Mouse (Mus musculus) midbrain, embryonic 14.5 days (tissue): ENCODE measurements around the gene Cfdp1. TPM values are rescaled to one million over a fixed set of nuclear protein-coding genes. Genes with fewer than 3 reads are reported as not detected.

Experiments
- ATAC-seq: fragments of 200-750 bp; cut with Nextera tagmentation; 2 replicates; pipeline ENCODE4 v1.8.0; 2017; ENCODE audit warnings: moderate number of reproducible peaks, moderate library complexity; ENCODE audit not compliant: low FRiP score, low TSS enrichment
- DNase-seq: peaks from one replicate; pipeline ENCODE4 v3.0.0-alpha.2; 2015
- H3K27ac ChIP-seq: fragments of 300-500 bp; sonication (generic); replicated peaks from 2 replicates; pipeline ENCODE4 v1.5.1; 2014; ENCODE audit warnings: mild to moderate bottlenecking, low read depth, low read length, moderate library complexity
- H3K27me3 ChIP-seq: fragments of 300-500 bp; sonication (generic); 2 replicates; pipeline ENCODE4 v1.6.1; 2014; ENCODE audit warnings: low read length, control low read depth, mixed read lengths; ENCODE audit not compliant: control insufficient read depth, insufficient read depth
- H3K36me3 ChIP-seq: fragments of 300-500 bp; sonication (generic); 2 replicates; pipeline ENCODE4 v1.6.1; 2014; ENCODE audit warnings: low read length, control low read depth; ENCODE audit not compliant: control insufficient read depth, insufficient read depth
- H3K4me1 ChIP-seq: fragments of 300-500 bp; sonication (generic); 2 replicates; pipeline ENCODE4 v1.6.1; 2014; ENCODE audit warnings: mild to moderate bottlenecking, antibody characterized with exemption, low read length, control low read depth; ENCODE audit not compliant: control insufficient read depth, insufficient read depth
- H3K4me2 ChIP-seq: fragments of 300-500 bp; sonication (generic); 2 replicates; pipeline ENCODE4 v1.6.1; 2014; ENCODE audit warnings: mild to moderate bottlenecking, low read length, moderate library complexity
- H3K4me3 ChIP-seq: fragments of 300-500 bp; sonication (generic); replicated peaks from 2 replicates; pipeline ENCODE4 v1.5.1; 2014; ENCODE audit warnings: low read depth, low read length
- H3K9ac ChIP-seq: fragments of 300-500 bp; sonication (generic); replicated peaks from 2 replicates; pipeline ENCODE4 v1.6.1; 2014; ENCODE audit warnings: mild to moderate bottlenecking, low read length, moderate library complexity
- H3K9me3 ChIP-seq: fragments of 300-500 bp; sonication (generic); 2 replicates; pipeline ENCODE4 v1.6.1; 2016; ENCODE audit warnings: low read length, control low read depth, mixed read lengths; ENCODE audit not compliant: control insufficient read depth
- WGBS: fragments of 180-500 bp; shearing (Covaris S2); extraction: QIAGEN DNeasy Blood & Tissue Kit; methylation state at CpG from one replicate; pipeline ENCODE4 v1.1.7; 2014; 5-methylcytosine and 5-hydroxymethylcytosine counted together
- polyA plus RNA-seq: library from polyadenylated mRNA; unstranded; fragments of >200 nt; fragmentation: Nextera tagmentation; extraction: Ambion mirVana; gene quantifications from 2 replicates; pipeline ENCODE4 v1.2.1, GENCODE M21; 2014

Gene Cfdp1
- polyA plus RNA-seq, 1 experiment from 2014 or later: 167 TPM

- Histone ChIP-seq H3K36me3 (no peaks in the 10 kb centered on the region), H3K9ac (no peak overlapping the region), H3K9me3 (no peaks in the 10 kb centered on the region), H3K27ac (no peak overlapping the region), H3K4me2 (no peak overlapping the region), H3K4me3 (no peak overlapping the region), H3K27me3 (no peaks in the 10 kb centered on the region), H3K4me1 (peaks cover 21% of the 10 kb centered on the region)
- WGBS: 78% methylated on average over 13 of the region's 13 CpGs
- no peak for ATAC-seq
- no peak for DNase-seq
Observed at GRCm38 (mm10) chr8:111746582-111747465, 107.3 kb downstream of the Cfdp1 start.

DNA sequence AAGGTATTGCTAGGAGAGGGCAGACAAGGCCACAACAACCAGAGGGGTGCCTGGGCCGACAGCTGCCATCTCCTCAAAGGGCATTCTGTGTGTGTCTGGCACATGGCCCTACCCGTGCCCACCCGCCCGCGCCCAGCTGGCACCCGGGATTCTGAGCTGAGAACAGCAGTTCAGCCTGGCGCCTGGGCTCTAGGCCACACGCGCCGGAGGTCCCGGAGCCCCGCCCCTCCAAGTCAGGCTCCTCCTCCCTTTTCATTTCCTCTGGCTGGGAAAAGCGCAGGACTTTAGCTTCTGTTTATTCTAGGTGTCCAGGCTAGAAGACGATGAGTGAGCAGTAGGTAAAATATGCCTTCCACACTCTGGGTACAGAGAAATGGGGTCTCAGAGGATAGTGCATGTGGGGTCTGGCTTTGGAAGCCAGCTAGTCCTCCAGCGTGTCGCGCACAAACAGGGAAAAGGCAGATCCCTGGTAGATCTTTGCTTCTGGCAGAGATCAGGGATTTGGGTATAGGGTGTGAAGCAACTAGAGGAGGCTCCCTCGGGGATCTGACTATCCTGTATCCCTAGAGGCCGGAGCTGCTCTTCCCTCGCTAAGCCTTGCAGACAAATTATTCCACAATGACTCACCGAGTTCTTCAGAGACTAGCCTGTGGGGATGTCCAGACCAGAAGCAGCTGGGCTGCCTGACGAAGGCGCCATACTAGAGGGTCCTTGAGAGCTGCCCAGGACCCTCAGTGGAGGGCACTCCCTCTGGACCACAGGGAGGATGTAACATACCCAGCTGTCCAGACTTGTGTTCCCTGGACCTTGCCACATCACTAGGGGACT, 108.3 kb downstream of the Cfdp1 start:
- Histone ChIP-seq H3K27me3 (no peaks in the 10 kb centered on the region), H3K4me2 (peak overlapping the region; percentile 40), H3K9ac (no peak overlapping the region), H3K9me3 (no peaks in the 10 kb centered on the region), H3K4me3 (no peak overlapping the region; the same call in 1 of the 2 replicates), H3K36me3 (no peaks in the 10 kb centered on the region), H3K4me1 (peaks cover 31% of the 10 kb centered on the region), H3K27ac (no peak overlapping the region; the same call in 1 of the 2 replicates)
- WGBS: 4% methylated on average over 23 of the region's 23 CpGs
- DNase-seq: peak; percentile 79
- peak; percentile 68 for ATAC-seq

- no peak overlapping the region for H3K9ac ChIP-seq
- H3K36me3 ChIP-seq: no peaks in the 10 kb centered on the region
- WGBS: 60% methylated on average over 5 of the region's 5 CpGs
- H3K4me1 ChIP-seq: peaks cover 39% of the 10 kb centered on the region
- H3K4me3 ChIP-seq: no peak overlapping the region
- ATAC-seq: no peak
- no peaks in the 10 kb centered on the region for H3K27me3 ChIP-seq
- DNase-seq: no peak
- no peaks in the 10 kb centered on the region for H3K9me3 ChIP-seq
- no peak overlapping the region; the same call in 1 of the 2 replicates for H3K27ac ChIP-seq
- H3K4me2 ChIP-seq: 0 out of 2 replicates have a peak overlapping the region, but pooled peaks have one; percentile 40
Observed at GRCm38 (mm10) chr8:111745086-111745485, 109.0 kb downstream of the Cfdp1 start.

- Histone ChIP-seq H3K4me1 (peaks cover 49% of the 10 kb centered on the region), H3K36me3 (no peaks in the 10 kb centered on the region), H3K4me2 (peak within 1 kb of the TSS; percentile 78), H3K9ac (peak within 1 kb of the TSS; percentile 96), H3K9me3 (no peaks in the 10 kb centered on the region), H3K4me3 (peak within 1 kb of the TSS; percentile 89), H3K27me3 (no peaks in the 10 kb centered on the region), H3K27ac (peak within 1 kb of the TSS; percentile 82)
- WGBS: 11% methylated on average over 39 of the region's 40 CpGs
- peak; percentile 59 for ATAC-seq
- peak; percentile 94 for DNase-seq
Observed at GRCm38 (mm10) chr8:111743792-111744696, 110.0 kb downstream of the Cfdp1 start, which contains the start of gene Bcar1. Bcar1 (minus strand) TSS chr8:111743809.

DNA sequence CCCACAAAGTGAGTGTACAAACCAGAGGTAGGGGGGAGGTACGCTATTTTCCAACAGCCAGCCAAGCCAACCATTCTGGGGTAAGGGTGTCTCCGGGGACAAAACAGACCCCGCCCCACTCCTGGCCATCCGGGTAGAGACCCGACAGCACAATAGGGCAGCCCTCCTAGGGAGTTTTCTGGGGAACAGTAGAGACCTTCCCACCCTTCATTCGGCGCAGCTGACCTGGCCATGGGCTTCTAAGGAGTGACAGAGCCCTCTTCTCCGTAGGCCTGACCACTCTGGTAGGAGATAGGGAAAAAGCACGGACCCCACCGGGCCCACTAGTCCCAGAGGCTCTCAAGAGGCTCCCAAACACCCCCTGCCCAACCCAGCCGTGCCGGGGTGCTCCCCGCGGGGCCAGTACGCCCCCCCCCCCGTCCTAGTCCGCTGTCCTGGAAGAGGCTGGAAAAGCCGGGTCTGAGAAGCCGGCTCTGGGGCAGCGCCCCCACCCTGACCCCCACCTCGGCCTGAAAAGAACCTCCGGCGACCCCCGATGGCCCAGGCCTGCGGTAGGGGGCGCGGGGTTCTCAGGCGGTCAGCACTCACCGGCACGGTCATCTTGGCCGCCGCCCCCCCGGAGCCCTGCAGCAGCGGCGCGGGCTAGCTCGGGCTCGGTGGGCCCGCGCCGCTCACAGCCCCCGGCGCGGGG, 110.8 kb downstream of the Cfdp1 start:
- DNase-seq: peak; percentile 66
- Histone ChIP-seq H3K27ac (peak overlapping the region; percentile 82), H3K9ac (peak overlapping the region; percentile 96)

GRCm38 (mm10) chr8:111742261-111743037, 111.6 kb downstream of the Cfdp1 start:
- H3K4me3 ChIP-seq: peak overlapping the region; percentile 89
- H3K4me2 ChIP-seq: peak overlapping the region; percentile 78
- H3K9ac ChIP-seq: peak overlapping the region; percentile 96
- peaks cover 57% of the 10 kb centered on the region for H3K4me1 ChIP-seq
- DNase-seq: peak; percentile 52
- WGBS: 22% methylated on average over 11 of the region's 11 CpGs
- no peaks in the 10 kb centered on the region for H3K9me3 ChIP-seq
- H3K36me3 ChIP-seq: no peaks in the 10 kb centered on the region
- ATAC-seq: no peak
- H3K27ac ChIP-seq: peak overlapping the region; percentile 82
- no peaks in the 10 kb centered on the region for H3K27me3 ChIP-seq

More for the DNA sequence above, 110.8 kb downstream of the Cfdp1 start:
- peaks cover 54% of the 10 kb centered on the region for H3K4me1 ChIP-seq
- H3K9me3 ChIP-seq: no peaks in the 10 kb centered on the region
- peak overlapping the region; percentile 89 for H3K4me3 ChIP-seq
- peak overlapping the region; percentile 78 for H3K4me2 ChIP-seq
- 1% methylated on average over 44 of the region's 44 CpGs for WGBS
- no peaks in the 10 kb centered on the region for H3K36me3 ChIP-seq
- peak; percentile 42; the same call in 1 of the 2 replicates for ATAC-seq
- no peaks in the 10 kb centered on the region for H3K27me3 ChIP-seq

GRCm38 (mm10) chr8:111741556-111741955, 112.5 kb downstream of the Cfdp1 start:
- no peaks in the 10 kb centered on the region for H3K9me3 ChIP-seq
- H3K27me3 ChIP-seq: no peaks in the 10 kb centered on the region
- H3K9ac ChIP-seq: peak overlapping the region; percentile 96; the same call in 1 of the 2 replicates
- no peak overlapping the region for H3K27ac ChIP-seq
- 83% methylated on average over 6 of the region's 6 CpGs for WGBS
- H3K4me2 ChIP-seq: peak overlapping the region; percentile 78
- no peak for ATAC-seq
- peaks cover 66% of the 10 kb centered on the region for H3K4me1 ChIP-seq
- peak overlapping the region; percentile 89 for H3K4me3 ChIP-seq
- DNase-seq: no peak
- H3K36me3 ChIP-seq: no peaks in the 10 kb centered on the region
